Mouse (Mus musculus) lung, postnatal 14 days (tissue): ENCODE measurements around the gene Kif3b.

Experiments used
- DNase-seq: peaks from one replicate; pipeline ENCODE4 v3.0.0; 2021

Gene Kif3b

DNA sequence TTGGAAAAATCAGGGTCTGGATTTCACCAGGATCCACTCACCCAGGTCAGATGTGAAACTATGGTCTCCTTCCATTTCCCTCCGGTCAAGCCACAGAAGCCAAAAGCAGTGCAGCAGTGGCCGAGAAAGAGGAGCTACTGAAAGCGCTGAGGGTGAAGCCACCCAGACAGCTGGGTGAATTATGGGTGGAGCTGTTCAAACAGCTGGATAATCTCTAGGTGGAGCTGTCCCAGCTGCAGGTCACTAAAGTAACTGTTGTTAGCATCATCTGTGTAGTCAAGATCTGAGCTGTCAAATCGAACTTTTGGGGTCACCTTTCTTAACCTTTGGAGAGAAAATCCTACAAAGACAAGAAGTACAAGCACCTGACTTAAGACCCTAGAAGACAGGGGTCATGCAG, 7.2 kb downstream of the Kif3b start:
- DNase-seq: no peak

DNA sequence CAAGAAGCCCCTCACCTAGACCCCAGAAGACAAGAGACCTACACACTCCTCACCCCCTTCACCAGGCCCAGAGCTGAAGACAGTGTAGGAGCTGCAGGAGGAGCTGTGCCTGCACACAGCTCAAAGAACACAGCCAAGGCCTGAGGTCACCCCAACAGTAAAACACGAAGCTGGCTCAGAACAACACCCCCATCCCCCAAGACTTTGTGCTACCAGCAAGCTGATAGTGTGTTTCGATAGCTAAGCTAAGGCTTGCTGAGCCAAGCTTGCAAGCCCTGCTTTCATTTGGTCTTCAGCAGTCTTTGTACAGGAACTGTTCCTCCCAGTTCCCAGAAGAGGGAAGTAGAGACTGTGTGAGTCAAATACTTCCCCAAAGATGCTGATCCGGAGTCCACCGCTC, 7.7 kb downstream of the Kif3b start:
- DNase-seq: peak; percentile 8

- DNase-seq: no peak
Measured at GRCm38 (mm10) chr2:153301123-153301522, 9.9 kb downstream of the Kif3b start.

DNA sequence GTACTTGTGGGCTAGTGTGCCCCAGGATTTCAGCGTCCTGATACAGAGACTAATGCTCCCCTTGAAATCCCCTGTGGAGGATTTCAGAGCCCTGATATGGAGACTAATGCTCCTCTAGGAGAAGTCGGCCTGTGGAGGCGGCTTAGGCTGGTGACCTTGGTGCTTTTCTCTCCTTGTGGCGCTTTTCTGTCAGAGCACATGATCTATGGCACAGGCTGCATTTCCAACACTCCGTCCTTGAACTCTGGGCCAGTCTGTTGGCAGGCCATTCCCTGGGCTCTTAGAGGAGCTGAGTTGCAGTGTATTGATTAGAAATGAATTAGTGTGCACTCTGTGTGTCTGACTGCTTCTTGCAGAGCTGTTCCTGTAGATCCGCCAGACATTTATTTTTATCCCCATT, 14.0 kb downstream of the Kif3b start:
- DNase-seq: no peak

GRCm38 (mm10) chr2:153308586-153308985, 17.4 kb downstream of the Kif3b start:
- DNase-seq: no peak

DNA sequence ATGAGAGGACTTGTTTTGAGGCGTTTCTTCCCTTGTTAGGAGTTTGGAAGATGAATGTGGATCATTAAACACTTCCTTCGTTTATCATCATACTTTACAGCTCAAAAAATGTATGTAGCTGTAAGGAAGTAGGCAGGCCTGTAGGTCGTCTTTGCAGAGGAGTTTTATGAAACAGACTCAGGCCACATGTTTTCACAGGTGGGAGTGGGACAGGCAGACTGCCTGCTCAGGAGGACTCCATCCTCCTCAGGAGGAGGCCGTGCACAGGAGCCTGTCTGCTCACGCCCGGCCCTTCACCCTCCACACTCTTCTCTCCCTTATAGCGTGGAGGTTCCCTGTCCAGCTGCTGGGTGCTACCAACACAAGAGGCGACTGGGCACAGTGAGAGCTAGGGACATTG, 17.9 kb downstream of the Kif3b start:
- DNase-seq: no peak

DNA sequence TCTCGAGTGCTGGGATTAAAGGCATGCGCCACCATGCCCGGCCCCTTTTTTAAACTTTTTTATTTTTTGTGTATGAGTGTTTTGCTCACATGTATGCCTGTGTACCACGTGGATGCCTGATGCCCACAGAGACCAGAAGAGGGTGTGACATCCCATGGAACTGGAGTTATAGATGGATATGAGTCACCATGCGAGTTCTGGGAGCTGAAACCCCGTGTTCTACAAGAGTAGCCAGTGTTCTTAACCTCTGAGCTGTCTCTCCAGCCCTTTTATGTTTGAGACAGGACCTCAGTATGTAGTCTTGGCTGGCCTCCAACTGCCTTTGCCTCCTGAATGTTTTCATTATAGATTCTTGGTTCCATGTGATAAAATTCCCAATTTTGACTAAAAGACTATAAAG, 19.0 kb downstream of the Kif3b start:
- no peak for DNase-seq

DNA sequence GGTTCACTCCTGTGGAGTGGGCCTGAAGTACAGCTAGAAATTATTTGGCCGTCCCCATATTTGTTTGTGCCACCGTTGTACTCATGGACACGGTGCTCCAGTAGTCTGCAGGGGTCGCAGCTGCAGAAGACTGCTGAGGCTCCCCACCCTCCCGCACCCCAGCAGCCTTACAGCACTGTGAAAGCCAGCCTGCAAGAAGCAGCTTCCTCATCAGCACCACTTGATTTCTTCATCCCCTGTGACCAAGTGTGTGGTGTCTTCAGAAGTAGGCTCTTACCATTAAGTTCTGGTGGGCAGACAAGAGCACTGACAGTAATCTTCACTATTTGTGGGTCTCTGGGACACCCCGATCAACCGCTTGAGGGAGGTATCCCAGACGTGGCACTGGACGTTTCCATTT, 21.7 kb downstream of the Kif3b start:
- no peak for DNase-seq

DNA sequence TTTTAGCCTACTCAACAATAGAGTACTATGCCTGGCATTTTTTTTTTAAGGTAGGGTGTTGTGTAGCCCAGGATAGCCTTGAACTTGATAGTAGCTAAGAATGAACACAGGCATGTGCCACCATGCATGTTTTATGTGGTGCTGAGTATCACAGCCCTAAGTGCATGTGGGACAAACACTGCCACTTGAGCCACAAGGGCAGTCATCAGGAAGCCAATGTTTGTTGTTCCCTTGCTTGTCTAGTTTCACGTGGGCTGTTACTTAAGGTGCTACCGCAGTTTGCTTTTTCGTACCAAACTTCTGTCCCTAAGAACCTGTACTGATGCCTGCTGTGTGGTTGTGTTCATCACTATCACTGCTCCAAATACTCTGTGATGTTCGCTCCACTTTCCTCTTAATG, 27.2 kb downstream of the Kif3b start:
- no peak for DNase-seq

DNA sequence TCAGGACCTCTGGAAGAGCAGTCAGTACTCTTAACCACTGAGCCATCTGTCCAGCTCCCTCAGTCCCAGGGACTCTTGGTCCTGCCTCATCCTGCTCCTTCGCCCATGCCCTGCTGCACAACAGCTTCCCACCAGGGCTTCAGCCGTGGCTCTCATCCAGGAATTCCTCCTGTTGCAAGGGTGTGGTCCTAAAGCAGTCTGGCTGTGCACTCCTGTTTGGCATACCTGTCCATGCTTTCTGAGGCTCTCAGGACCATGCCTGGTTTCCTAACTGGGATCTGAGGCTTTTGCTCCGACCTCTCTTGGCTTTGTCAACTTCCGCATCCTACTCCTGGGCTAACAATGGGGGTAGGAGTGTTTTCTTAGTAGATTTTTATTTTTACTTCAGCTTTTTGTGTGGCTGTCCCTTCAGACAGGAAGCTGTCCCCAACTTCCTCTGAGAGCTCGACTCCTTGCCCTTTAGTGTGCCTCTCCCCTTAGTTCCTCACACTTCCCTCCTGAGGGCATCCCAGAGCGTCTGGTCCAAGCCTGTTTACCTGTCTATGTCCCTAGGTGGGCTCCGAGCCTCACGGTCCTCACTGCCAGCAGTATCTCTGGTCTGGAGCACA, 27.9 kb downstream of the Kif3b start:
- peak; percentile 53 for DNase-seq

- no peak for DNase-seq
Measured at GRCm38 (mm10) chr2:153325706-153326376, 34.6 kb downstream of the Kif3b start.

DNA sequence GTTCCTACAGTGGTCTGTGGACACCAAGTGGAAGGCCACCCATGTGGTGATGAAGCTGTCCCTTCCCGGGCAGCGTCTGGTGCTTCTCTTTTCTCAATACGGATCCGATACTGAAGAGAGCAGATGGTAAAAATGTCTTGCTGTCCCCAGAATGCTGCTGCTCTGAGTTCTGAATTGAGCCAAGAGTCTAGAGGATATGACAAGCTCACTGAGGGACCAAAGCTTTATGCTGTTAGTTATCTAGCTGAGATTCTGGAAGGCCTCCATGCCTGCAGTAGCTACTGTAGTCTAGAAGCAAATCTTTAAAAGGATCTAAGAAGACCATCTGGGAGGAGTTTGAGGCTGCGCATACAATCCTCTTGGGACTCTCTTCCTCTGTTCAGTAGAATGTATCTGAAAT, 41.1 kb downstream of the Kif3b start:
- no peak for DNase-seq

- DNase-seq: peak; percentile 43
Measured at GRCm38 (mm10) chr2:153332981-153333380, 41.8 kb downstream of the Kif3b start.

- DNase-seq: peak; percentile 52
Measured at GRCm38 (mm10) chr2:153333822-153334232, 42.6 kb downstream of the Kif3b start.

GRCm38 (mm10) chr2:153334281-153334680, 43.1 kb downstream of the Kif3b start:
- no peak for DNase-seq

DNA sequence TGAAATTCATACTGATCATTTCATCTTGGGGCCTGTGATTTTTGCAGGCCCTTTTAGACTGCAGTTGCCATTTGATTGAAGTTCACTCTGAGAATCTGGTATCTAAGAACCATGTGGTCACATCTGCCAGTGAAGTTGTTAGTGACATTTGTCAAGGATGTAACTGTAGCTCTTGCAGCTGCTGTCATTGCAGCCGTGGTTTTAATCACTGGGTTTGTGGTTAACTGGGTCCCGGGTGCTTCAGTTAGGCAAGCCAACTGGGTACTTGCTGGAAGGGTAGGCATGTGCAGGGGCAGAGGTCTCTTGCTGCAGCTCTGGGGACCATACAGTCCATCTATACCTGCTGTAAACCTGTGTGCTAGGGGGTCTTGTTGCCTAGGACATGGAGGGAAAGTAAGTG, 44.9 kb downstream of the Kif3b start:
- DNase-seq: no peak

- DNase-seq: no peak
Measured at GRCm38 (mm10) chr2:153338361-153339350, 47.4 kb downstream of the Kif3b start.

DNA sequence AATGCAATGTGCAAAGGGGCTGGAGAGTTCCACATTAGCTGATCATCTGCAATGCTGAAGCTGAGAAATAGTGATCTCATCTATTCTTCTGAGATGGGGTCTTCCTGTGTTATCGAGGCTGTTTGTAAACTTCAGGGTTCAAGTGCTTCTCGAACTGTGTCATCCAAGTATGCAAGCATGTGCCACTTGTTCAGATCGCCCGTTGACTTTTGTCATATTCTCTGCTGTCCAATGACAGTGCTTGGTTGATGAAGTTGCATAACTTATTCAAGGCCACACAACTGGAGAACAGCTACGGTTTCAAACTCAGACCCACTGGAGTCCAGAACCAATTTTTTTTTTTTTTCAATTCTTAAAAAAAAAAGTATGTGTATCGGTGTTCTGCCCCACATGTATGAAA, 51.0 kb downstream of the Kif3b start:
- DNase-seq: no peak

DNA sequence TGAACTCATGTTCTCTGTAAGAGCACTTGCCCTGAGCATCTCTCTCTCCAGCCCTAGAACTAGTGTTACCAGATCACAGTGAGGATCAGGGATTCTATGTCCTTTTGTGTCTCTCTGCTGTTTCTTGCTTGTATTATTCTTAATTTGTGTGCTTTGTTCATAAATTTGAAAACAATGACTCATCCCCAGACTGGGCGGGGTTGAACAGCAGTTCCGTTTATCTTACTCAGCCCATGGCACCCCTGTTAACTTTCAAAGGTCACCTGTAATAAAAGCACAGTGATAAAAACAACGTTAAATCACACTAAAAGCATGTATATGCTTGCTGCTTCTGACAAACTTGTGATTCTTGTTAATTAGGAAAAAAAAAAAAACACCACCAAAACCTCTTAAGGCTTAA, 51.4 kb downstream of the Kif3b start:
- no peak for DNase-seq

DNA sequence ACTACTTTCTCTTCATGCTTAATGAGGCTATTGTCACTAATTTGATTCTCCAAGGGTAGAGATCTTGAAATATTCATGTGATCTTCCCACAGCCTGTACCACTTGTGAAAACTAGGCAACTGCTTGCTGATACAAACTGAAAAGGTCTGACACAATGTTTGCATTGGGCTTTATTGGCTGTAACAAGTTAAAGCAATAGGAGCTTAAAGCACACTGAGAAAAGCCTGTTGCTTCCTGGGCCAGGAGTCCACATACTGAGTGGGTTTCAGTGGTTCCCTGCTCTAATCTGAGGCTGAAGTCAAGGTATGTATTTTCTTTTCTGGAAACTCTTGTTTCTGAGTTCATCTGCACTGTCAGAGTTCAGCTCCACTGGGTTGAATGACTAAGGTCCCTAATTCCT, 52.0 kb downstream of the Kif3b start:
- no peak for DNase-seq

GRCm38 (mm10) chr2:153345071-153345453, 53.8 kb downstream of the Kif3b start:
- DNase-seq: no peak

GRCm38 (mm10) chr2:153345454-153346220, 54.4 kb downstream of the Kif3b start, which contains the start of gene Asxl1:
TSS of gene Asxl1 (plus strand) at chr2:153345829.
- peak; percentile 97 for DNase-seq
